Mouse (Mus musculus) G1E (cell line): ENCODE measurements around the gene Rnf181.

Experiments used
- CTCF ChIP-seq: IDR thresholded peaks from 2 replicates; pipeline ENCODE4 v1.5.1; 2012; ENCODE audit warnings: low read depth, low read length, inconsistent platforms, mixed read lengths
- GATA1 ChIP-seq: IDR thresholded peaks from 2 replicates; pipeline ENCODE4 v1.6.1; 2012; ENCODE audit warnings: borderline replicate concordance, low read length, inconsistent platforms, mixed read lengths
- TAL1 ChIP-seq: conservative IDR thresholded peaks from 2 replicates; pipeline ENCODE4 v1.6.1; 2012; ENCODE audit warnings: low read depth, low read length, inconsistent platforms, mixed read lengths

DNA sequence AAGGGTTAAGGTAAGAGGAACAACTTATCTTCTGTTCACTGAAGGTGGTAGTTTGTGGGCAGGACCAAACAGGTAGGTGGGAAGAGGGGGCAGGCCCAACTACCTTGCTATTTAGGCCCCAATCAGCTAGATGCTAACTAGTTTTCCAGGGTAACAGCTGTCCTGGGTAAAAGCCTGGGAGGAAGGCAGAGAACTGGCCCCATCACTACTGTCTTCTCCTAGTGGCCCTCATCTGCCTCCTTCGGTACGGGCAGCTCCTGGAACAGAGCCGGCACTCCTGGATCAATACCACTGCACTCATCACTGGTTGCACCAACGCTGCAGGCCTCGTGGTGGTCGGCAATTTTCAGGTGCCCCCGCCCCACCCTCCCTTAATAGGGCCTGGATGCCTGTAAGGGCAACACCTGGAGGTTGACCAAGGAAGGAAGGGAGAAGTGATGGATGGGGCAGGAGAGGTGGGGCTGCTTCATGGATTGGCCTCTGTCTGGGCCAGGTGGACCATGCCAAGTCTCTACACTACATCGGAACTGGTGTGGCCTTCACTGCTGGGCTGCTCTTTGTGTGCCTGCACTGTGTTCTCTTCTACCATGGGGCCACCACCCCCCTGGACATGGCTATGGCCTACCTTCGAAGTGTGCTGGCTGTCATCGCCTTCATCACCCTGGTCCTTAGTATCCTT is 8.5 kb downstream of the Rnf181 start:
- TF ChIP-seq CTCF (no peak), GATA1 (no peak), TAL1 (no peak)
